Mouse (Mus musculus): ENCODE measurements at regions not wholly inside any gene's neighbourhood (a gene's known extent, or its start where the extent isn't known, plus 50 kb on each side); places are given as distances from the start of the nearest gene placed in this dataset.

- WGBS, result 87% methylated on average over 3 of the region's 3 CpGs
- no peak overlapping the region for H3K4me2 ChIP-seq (ENCODE audit: low read depth, low read length)
- no peaks in the 10 kb centered on the region for H3K9me3 ChIP-seq (ENCODE audit: control insufficient read depth, low read length)
- DNase-seq (ENCODE audit: low spot score), result no peak
- H3K27me3 ChIP-seq (replicated peaks; ENCODE audit: control insufficient read depth, insufficient read depth, low read length), result no peaks in the 10 kb centered on the region
- H3K4me1 ChIP-seq (ENCODE audit: control insufficient read depth, insufficient read depth, low read length), result no peaks in the 10 kb centered on the region
- no peak overlapping the region for H3K9ac ChIP-seq (ENCODE audit: low read depth, low read length)
- no peak overlapping the region for H3K27ac ChIP-seq (replicated peaks; ENCODE audit: low read depth, low read length)
- H3K4me3 ChIP-seq (ENCODE audit: low read depth, low read length), result no peak overlapping the region
- no peaks in the 10 kb centered on the region for H3K36me3 ChIP-seq (ENCODE audit: control insufficient read depth, insufficient read depth, low read length)
- no peak for ATAC-seq (ENCODE audit: low read depth)
Observed at GRCm38 (mm10) chr13:110633261-110633781, 238.5 kb downstream of the Plk2 start.

GRCm38 (mm10) chr13:110633899-110634298 is 239.1 kb downstream of the Plk2 start:
- Histone ChIP-seq H3K9ac (ENCODE audit: low read depth, low read length) (no peak overlapping the region), H3K9me3 (ENCODE audit: control insufficient read depth, low read length) (no peaks in the 10 kb centered on the region), H3K27me3 (replicated peaks; ENCODE audit: control insufficient read depth, insufficient read depth, low read length) (no peaks in the 10 kb centered on the region), H3K4me3 (ENCODE audit: low read depth, low read length) (no peak overlapping the region), H3K4me2 (ENCODE audit: low read depth, low read length) (no peak overlapping the region), H3K27ac (replicated peaks; ENCODE audit: low read depth, low read length) (no peak overlapping the region), H3K4me1 (ENCODE audit: control insufficient read depth, insufficient read depth, low read length) (no peaks in the 10 kb centered on the region), H3K36me3 (ENCODE audit: control insufficient read depth, insufficient read depth, low read length) (no peaks in the 10 kb centered on the region)
- DNase-seq (ENCODE audit: low spot score) (no peak), ATAC-seq (ENCODE audit: low read depth) (no peak)
- 92% methylated on average over 1 of the region's 1 CpGs for WGBS

GRCm38 (mm10) chr13:110642792-110643191 is 247.9 kb downstream of the Plk2 start:
- DNase-seq (ENCODE audit: low spot score), result no peak
- no peaks in the 10 kb centered on the region for H3K4me1 ChIP-seq (ENCODE audit: control insufficient read depth, insufficient read depth, low read length)
- H3K4me3 ChIP-seq (ENCODE audit: low read depth, low read length), result no peak overlapping the region
- H3K4me2 ChIP-seq (ENCODE audit: low read depth, low read length), result no peak overlapping the region
- ATAC-seq (ENCODE audit: low read depth), result no peak
- WGBS, result 71% methylated on average over 3 of the region's 3 CpGs
- H3K9me3 ChIP-seq (ENCODE audit: control insufficient read depth, low read length), result no peaks in the 10 kb centered on the region
- no peaks in the 10 kb centered on the region for H3K36me3 ChIP-seq (ENCODE audit: control insufficient read depth, insufficient read depth, low read length)
- no peak overlapping the region for H3K27ac ChIP-seq (replicated peaks; ENCODE audit: low read depth, low read length)
- no peaks in the 10 kb centered on the region for H3K27me3 ChIP-seq (replicated peaks; ENCODE audit: control insufficient read depth, insufficient read depth, low read length)
- H3K9ac ChIP-seq (ENCODE audit: low read depth, low read length), result no peak overlapping the region

- H3K4me1 ChIP-seq (ENCODE audit: control insufficient read depth, insufficient read depth, low read length), result no peaks in the 10 kb centered on the region
- WGBS, result 52% methylated on average over 11 of the region's 11 CpGs
- ATAC-seq (ENCODE audit: low read depth), result 0 out of 2 replicates have a peak, but pooled peaks have one; percentile 18
- no peaks in the 10 kb centered on the region for H3K9me3 ChIP-seq (ENCODE audit: control insufficient read depth, low read length)
- peak; percentile 80 for DNase-seq (ENCODE audit: low spot score)
- no peak overlapping the region for H3K4me3 ChIP-seq (ENCODE audit: low read depth, low read length)
- H3K9ac ChIP-seq (ENCODE audit: low read depth, low read length), result no peak overlapping the region
- H3K36me3 ChIP-seq (ENCODE audit: control insufficient read depth, insufficient read depth, low read length), result no peaks in the 10 kb centered on the region
- peak overlapping the region; percentile 29 for H3K4me2 ChIP-seq (ENCODE audit: low read depth, low read length)
- no peak overlapping the region for H3K27ac ChIP-seq (replicated peaks; ENCODE audit: low read depth, low read length)
- H3K27me3 ChIP-seq (replicated peaks; ENCODE audit: control insufficient read depth, insufficient read depth, low read length), result no peaks in the 10 kb centered on the region
Observed at GRCm38 (mm10) chr13:110643198-110643896, 248.5 kb downstream of the Plk2 start.

- H3K9me3 ChIP-seq (ENCODE audit: control insufficient read depth, low read length), result no peaks in the 10 kb centered on the region
- no peaks in the 10 kb centered on the region for H3K4me1 ChIP-seq (ENCODE audit: control insufficient read depth, insufficient read depth, low read length)
- no peak for DNase-seq (ENCODE audit: low spot score)
- ATAC-seq (ENCODE audit: low read depth), result no peak
- H3K9ac ChIP-seq (ENCODE audit: low read depth, low read length), result no peak overlapping the region
- 66% methylated on average over 3 of the region's 3 CpGs for WGBS
- no peak overlapping the region; the same call in 1 of the 2 replicates for H3K27ac ChIP-seq (replicated peaks; ENCODE audit: low read depth, low read length)
- no peaks in the 10 kb centered on the region for H3K27me3 ChIP-seq (replicated peaks; ENCODE audit: control insufficient read depth, insufficient read depth, low read length)
- peak overlapping the region; percentile 29 for H3K4me2 ChIP-seq (ENCODE audit: low read depth, low read length)
- H3K36me3 ChIP-seq (ENCODE audit: control insufficient read depth, insufficient read depth, low read length), result no peaks in the 10 kb centered on the region
- H3K4me3 ChIP-seq (ENCODE audit: low read depth, low read length), result no peak overlapping the region
Observed at GRCm38 (mm10) chr13:110643897-110644213, 249.0 kb downstream of the Plk2 start.

- 74% methylated on average over 1 of the region's 1 CpGs for WGBS
- no peak for ATAC-seq (ENCODE audit: low read depth)
- H3K4me3 ChIP-seq (ENCODE audit: low read depth, low read length), result no peak overlapping the region
Observed at GRCm38 (mm10) chr13:110649378-110649777, 254.5 kb downstream of the Plk2 start.

GRCm38 (mm10) chr13:110649870-110650497 is 255.1 kb downstream of the Plk2 start:
- Histone ChIP-seq H3K4me3 (ENCODE audit: low read depth, low read length) (no peak overlapping the region), H3K36me3 (ENCODE audit: control insufficient read depth, insufficient read depth, low read length) (no peaks in the 10 kb centered on the region), H3K4me2 (ENCODE audit: low read depth, low read length) (no peak overlapping the region), H3K4me1 (ENCODE audit: control insufficient read depth, insufficient read depth, low read length) (no peaks in the 10 kb centered on the region), H3K27me3 (replicated peaks; ENCODE audit: control insufficient read depth, insufficient read depth, low read length) (no peaks in the 10 kb centered on the region), H3K9ac (ENCODE audit: low read depth, low read length) (no peak overlapping the region), H3K27ac (replicated peaks; ENCODE audit: low read depth, low read length) (no peak overlapping the region), H3K9me3 (ENCODE audit: control insufficient read depth, low read length) (no peaks in the 10 kb centered on the region)
- ATAC-seq (ENCODE audit: low read depth) (no peak), DNase-seq (ENCODE audit: low spot score) (no peak)
- 51% methylated on average over 2 of the region's 2 CpGs for WGBS

More at GRCm38 (mm10) chr13:110649378-110649777, 254.5 kb downstream of the Plk2 start:
- Histone ChIP-seq H3K9ac (ENCODE audit: low read depth, low read length) (no peak overlapping the region), H3K27ac (replicated peaks; ENCODE audit: low read depth, low read length) (no peak overlapping the region), H3K27me3 (replicated peaks; ENCODE audit: control insufficient read depth, insufficient read depth, low read length) (no peaks in the 10 kb centered on the region), H3K4me2 (ENCODE audit: low read depth, low read length) (no peak overlapping the region), H3K4me1 (ENCODE audit: control insufficient read depth, insufficient read depth, low read length) (no peaks in the 10 kb centered on the region), H3K9me3 (ENCODE audit: control insufficient read depth, low read length) (no peaks in the 10 kb centered on the region), H3K36me3 (ENCODE audit: control insufficient read depth, insufficient read depth, low read length) (no peaks in the 10 kb centered on the region)
- no peak for DNase-seq (ENCODE audit: low spot score)

GRCm38 (mm10) chr13:110652201-110652600 is 257.4 kb downstream of the Plk2 start:
- H3K9me3 ChIP-seq (ENCODE audit: control insufficient read depth, low read length), result no peaks in the 10 kb centered on the region
- no peak for DNase-seq (ENCODE audit: low spot score)
- H3K4me1 ChIP-seq (ENCODE audit: control insufficient read depth, insufficient read depth, low read length), result no peaks in the 10 kb centered on the region
- H3K4me2 ChIP-seq (ENCODE audit: low read depth, low read length), result no peak overlapping the region
- WGBS, result 72% methylated on average over 7 of the region's 7 CpGs
- no peak overlapping the region for H3K4me3 ChIP-seq (ENCODE audit: low read depth, low read length)
- H3K9ac ChIP-seq (ENCODE audit: low read depth, low read length), result no peak overlapping the region
- no peaks in the 10 kb centered on the region for H3K27me3 ChIP-seq (replicated peaks; ENCODE audit: control insufficient read depth, insufficient read depth, low read length)
- no peak overlapping the region for H3K27ac ChIP-seq (replicated peaks; ENCODE audit: low read depth, low read length)
- peak; percentile 33; the same call in 1 of the 2 replicates for ATAC-seq (ENCODE audit: low read depth)
- no peaks in the 10 kb centered on the region for H3K36me3 ChIP-seq (ENCODE audit: control insufficient read depth, insufficient read depth, low read length)
